Mouse (Mus musculus) R1 (cell line): Measurements from ENCODE around the gene Lmtk2.
A peak's percentile ranks its signal among the peaks of the same experiment; 100 is the strongest.

Experiments
- DNase-seq: peaks from one replicate; pipeline ENCODE4 v3.0.0-alpha.2; 2018; ENCODE audit warnings: low read depth, low spot score

Gene Lmtk2

GRCm38 (mm10) chr5:144100149-144100935 lies at the start of gene Lmtk2:
Gene Lmtk2, plus strand, starts transcription at chr5:144100436.
- peak; percentile 96 for DNase-seq

DNA sequence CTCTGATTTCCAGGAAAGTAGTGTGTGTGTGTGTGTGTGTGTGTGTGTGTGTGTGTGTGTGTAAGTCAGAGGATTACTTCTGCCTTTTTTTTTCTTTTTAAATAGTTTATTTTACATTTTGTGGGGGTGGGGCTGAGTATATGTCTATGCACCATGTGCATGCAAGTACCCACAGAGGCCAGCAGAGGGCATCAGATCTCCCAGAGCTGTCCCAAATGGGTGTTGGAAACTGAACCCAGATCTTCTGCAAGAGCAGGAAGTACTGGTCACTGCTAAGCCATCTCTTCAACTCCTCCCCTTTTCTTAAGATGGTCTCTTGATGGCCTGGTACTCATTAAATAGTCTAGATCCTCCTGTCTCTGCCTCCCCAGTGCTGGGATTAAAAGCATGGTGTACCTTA lies 49.0 kb upstream of the Lmtk2 start:
- peak; percentile 74 for DNase-seq

GRCm38 (mm10) chr5:144053450-144053849 lies 46.8 kb upstream of the Lmtk2 start:
- peak; percentile 29 for DNase-seq

- DNase-seq = peak; percentile 23
Observed at GRCm38 (mm10) chr5:144054340-144054739, 45.9 kb upstream of the Lmtk2 start.

GRCm38 (mm10) chr5:144064093-144064492 lies 36.1 kb upstream of the Lmtk2 start:
- peak; percentile 51 for DNase-seq

DNA sequence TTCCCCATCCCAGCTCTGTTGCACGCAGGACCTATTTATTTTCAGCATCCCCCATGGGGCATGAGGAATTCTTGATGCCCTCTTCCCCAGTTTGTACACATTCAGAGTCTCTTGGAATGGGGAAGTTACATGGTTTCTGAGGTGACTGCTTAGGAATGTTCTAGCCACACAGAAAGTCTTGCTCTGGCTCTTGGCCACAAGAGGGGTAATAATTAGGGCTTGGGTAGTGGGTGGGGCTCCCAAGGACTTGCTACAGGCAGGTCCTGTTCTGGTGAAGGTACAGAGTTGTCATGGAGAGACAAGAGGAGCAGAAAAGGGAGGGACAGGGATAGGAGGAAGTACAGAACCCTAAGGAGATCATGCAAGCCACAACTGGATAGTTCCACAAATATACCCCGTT lies 34.2 kb upstream of the Lmtk2 start:
- DNase-seq = no peak

- no peak for DNase-seq
Observed at GRCm38 (mm10) chr5:144070064-144070463, 30.2 kb upstream of the Lmtk2 start.

- no peak for DNase-seq
Observed at GRCm38 (mm10) chr5:144071249-144071648, 29.0 kb upstream of the Lmtk2 start.

DNA sequence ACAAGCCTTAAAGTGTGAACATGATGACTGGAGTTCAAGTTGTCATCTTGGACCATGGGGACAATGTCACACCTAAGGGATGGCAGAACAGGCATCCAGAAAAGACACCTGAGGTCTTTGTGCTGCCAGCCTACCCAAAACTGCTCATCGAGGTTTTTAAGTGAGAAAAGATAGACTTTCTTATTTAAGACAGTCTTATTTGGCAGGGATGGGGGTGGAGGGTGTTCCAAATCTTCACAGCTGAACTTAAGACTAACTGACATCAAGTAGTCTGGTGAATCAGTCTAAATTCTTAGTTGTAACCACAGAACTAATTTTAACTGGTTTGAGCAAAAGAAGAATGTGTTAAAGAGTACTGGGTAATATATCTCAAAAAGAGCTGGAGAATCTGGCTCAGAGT lies 22.7 kb upstream of the Lmtk2 start:
- DNase-seq = no peak

DNA sequence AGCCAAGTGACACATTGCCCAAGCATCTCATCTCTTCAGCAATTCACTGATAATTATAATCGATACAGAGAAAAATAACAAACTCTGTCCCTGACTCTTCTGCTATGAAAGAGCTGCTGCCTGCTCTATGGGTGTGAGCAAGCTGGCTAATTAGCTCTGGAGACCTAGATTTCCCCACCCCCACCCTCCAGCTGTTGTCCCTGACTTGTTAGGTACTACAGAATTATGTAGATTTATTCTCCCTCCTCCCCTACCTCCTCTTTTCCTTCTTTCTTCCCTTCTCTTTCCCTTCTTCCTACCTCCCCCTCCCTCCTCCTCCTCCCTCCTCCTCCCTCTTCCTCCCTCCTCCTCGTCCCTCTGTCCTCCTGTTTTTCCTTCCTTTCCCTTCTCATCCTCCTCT lies 19.4 kb upstream of the Lmtk2 start:
- no peak for DNase-seq

- DNase-seq = no peak
Observed at GRCm38 (mm10) chr5:144082006-144082405, 18.2 kb upstream of the Lmtk2 start.

GRCm38 (mm10) chr5:144083521-144083920 lies 16.7 kb upstream of the Lmtk2 start:
- DNase-seq = peak; percentile 42

DNA sequence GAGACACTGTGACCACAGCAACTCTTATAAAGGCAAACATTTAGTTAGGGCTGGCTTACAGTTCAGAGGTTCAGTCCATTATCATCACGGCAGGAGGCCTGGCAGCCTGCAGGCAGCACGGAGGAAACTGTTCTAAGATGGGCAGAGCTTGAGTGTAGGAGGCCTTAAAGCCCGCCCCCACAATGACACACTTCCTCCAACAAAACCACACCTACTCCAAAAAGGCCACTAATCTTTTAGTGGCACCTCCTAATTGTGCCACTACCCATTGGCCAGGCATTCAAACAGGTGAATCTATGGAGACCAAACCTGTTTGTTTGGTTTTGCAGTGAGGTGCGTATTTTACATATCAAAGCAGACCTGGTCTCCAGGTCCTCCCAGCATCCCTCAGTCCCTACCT lies 16.0 kb upstream of the Lmtk2 start:
- DNase-seq = peak; percentile 97

- no peak for DNase-seq
Observed at GRCm38 (mm10) chr5:144085696-144086095, 14.5 kb upstream of the Lmtk2 start.

DNA sequence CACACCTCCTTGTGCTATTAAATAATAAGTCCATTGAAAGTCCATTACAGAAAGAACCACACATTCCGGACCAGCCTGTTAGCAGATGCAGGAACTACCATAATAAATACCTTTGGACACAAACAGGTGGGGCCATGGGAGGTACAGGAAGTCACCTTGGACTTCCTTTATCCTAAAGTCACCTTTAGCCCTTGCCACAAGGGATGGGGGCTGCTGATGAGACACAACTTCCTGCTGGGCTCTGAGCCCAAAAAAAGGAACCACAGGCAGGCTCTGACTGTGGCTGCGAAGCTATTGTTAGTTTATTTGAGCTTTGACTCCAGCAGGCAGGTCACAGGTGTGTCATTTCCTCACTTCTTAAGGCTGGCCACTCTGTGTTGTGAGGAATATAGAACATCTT lies 13.7 kb upstream of the Lmtk2 start:
- DNase-seq = peak; percentile 92

DNA sequence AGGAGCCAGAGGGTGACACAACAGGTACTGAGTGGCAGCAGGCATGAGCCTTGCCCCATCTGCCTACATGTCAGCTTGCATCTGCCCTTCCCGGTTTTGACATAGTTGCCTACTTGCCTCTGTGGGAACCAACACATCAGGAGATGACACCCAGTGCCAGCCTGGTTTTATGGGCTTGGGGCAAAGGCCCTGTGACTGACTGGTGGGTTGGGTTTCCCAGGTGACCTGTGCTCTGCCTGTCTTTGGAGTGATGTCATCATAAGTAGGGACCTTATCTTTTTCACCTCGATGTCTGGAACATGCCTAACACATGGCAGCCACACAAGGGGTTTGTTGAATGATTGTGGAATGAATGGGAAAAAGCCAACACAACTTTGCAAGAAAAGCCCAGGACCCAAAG lies 11.9 kb upstream of the Lmtk2 start:
- DNase-seq = no peak

DNA sequence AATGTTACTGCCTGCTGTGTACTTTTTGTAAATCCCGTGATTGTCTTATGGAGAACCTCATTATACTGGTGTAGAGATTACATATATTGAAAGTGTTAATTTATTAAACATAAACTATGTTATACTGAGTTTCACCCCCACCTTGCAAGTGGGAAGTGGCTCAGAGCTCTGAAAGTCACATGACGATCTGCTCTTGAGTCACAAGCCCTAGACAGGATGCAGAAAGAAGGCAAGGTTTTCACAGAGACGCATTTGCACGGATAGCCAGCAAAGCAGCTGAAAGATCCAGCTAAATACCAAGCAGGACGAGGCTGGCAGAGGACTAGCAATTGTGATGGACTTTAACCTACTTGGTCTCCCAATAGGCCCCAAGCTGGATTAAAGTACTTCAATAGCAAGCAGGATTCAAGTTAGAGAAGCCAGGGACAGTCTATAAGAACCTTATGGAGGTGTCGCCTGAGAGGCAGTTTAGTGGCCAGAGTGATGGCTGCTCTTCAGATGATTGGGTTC lies 4.7 kb upstream of the Lmtk2 start:
- DNase-seq = no peak

DNA sequence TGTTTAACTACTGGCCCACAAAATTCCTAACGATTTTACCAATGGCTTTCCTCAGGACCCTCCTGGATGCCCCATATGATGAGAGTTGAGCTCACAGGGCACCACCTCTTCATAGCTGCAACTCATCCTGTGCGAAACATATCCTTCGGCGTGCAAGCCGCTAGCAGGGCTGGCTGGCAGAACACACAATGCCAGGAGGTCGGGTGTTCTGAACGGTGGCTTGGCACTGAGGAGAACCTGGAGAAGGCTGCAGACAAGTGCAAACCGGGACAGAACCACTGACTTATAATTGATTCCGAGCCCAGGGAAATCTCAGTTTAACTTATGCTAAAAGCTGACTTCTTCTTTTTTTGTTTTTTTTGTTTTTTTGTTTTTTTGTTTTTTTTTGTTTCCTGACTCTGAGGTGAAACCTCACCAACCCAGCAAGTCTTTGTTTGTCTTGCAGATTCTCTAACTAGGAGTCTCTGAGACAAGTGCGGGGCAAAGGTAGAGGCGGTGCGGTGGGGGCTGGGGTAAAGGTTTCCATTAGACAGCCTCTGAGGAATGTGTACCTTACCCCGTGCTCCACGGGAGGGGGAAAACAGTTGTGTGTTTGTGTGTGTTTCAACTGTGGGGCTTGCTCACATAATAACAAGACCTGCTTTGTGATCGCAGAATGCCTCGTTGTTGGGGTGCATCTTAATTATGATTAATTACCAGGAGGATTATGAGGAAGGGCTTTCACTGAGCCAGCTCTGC lies 2.2 kb upstream of the Lmtk2 start:
- peak; percentile 74 for DNase-seq

- DNase-seq = peak; percentile 76
Observed at GRCm38 (mm10) chr5:144098640-144098929, 1.7 kb upstream of the Lmtk2 start.

- DNase-seq = peak; percentile 20
Observed at GRCm38 (mm10) chr5:144100948-144101347, 712 bp downstream of the Lmtk2 start.

DNA sequence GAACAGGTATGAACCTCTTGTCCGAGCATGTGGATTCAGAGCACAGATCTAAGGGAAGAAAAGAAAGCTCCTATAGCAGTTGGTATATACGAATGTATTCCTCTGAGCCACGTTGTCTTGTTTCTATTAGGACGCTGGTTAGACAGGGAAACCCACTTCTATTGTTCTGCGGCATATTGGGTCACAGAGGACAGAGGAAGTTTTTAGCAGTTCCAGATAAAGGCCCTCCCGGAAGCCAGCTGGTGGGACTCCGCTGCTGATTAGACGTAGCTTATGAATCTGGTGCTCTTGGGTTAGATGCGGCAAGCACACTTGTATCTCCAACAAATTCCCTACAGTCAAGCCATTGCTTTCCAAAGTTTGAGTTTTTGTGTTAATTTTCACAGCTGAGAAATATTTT lies 4.8 kb downstream of the Lmtk2 start:
- no peak for DNase-seq

- no peak for DNase-seq
Observed at GRCm38 (mm10) chr5:144105471-144106129, 5.4 kb downstream of the Lmtk2 start.

- DNase-seq = peak; percentile 92
Observed at GRCm38 (mm10) chr5:144106130-144106510, 5.9 kb downstream of the Lmtk2 start.
